Mouse (Mus musculus) embryonic fibroblast, embryonic 13.5 days (primary cell): ENCODE data around the gene Nudt2. TPM values are rescaled to one million over a fixed set of nuclear protein-coding genes. Genes with fewer than 3 reads are reported as not detected.

ENCODE experiments used
- H3K27ac ChIP-seq: 2 replicates; pipeline ENCODE4 v1.5.1; 2012; ENCODE audit warnings: low read length, control low read depth, inconsistent platforms; ENCODE audit not compliant: insufficient read depth
- H3K4me1 ChIP-seq: 2 replicates; pipeline ENCODE4 v1.6.1; 2011; ENCODE audit warnings: low read length; ENCODE audit not compliant: control insufficient read depth, insufficient read depth
- H3K4me3 ChIP-seq: 2 replicates; pipeline ENCODE4 v1.5.1; 2011; ENCODE audit warnings: mild to moderate bottlenecking, control low read depth, low read length; ENCODE audit not compliant: insufficient read depth
- CTCF ChIP-seq: IDR thresholded peaks from 2 replicates; pipeline ENCODE4 v1.5.1; 2011; ENCODE audit warnings: mild to moderate bottlenecking, control low read depth, low read length, moderate library complexity, borderline replicate concordance; ENCODE audit not compliant: insufficient read depth
- POLR2A ChIP-seq: IDR thresholded peaks from 2 replicates; pipeline ENCODE4 v1.6.1; 2011; ENCODE audit warnings: low read depth, mild to moderate bottlenecking, control low read depth, low read length, moderate library complexity
- polyA plus RNA-seq: library from polyadenylated mRNA; stranded (reverse); fragments of >200 nt; gene quantifications from 2 replicates; pipeline ENCODE4 v1.2.4, GENCODE M21; 2011; ENCODE audit warnings: low read depth; ENCODE audit not compliant: missing spikeins, insufficient read length

Gene Nudt2
- polyA plus RNA-seq, 1 experiment = 28.6 TPM

- Histone ChIP-seq H3K4me1 (no peaks in the 10 kb centered on the region), H3K4me3 (no peak overlapping the region), H3K27ac (no peak overlapping the region)
- no peak for TF ChIP-seq POLR2A
- no peak for TF ChIP-seq CTCF
Measured at GRCm38 (mm10) chr4:41470051-41470683, 5.2 kb downstream of the Nudt2 start.

- TF ChIP-seq POLR2A (no peak), CTCF (no peak)
- H3K27ac ChIP-seq = no peak overlapping the region
- no peaks in the 10 kb centered on the region for H3K4me1 ChIP-seq
- no peak overlapping the region for H3K4me3 ChIP-seq
Measured at GRCm38 (mm10) chr4:41470684-41471383, 5.9 kb downstream of the Nudt2 start.

DNA sequence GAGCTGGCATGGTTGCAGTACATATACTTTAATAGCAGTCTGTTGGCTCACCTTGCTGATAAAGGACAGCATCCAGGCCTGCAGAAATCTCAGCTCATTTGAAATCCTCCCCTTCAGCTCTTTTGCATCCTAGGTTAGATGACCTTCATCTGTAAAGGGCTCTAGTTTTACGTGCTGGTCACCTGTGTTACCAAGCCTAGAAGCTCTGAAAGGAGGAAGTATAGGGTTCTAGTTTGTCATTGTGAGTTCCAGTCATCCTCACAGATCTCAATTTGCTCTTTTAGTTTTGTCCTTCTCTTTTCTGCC lies 6.4 kb downstream of the Nudt2 start:
- TF ChIP-seq CTCF (no peak), POLR2A (no peak)
- Histone ChIP-seq H3K4me1 (no peaks in the 10 kb centered on the region), H3K27ac (no peak overlapping the region), H3K4me3 (no peak overlapping the region)

DNA sequence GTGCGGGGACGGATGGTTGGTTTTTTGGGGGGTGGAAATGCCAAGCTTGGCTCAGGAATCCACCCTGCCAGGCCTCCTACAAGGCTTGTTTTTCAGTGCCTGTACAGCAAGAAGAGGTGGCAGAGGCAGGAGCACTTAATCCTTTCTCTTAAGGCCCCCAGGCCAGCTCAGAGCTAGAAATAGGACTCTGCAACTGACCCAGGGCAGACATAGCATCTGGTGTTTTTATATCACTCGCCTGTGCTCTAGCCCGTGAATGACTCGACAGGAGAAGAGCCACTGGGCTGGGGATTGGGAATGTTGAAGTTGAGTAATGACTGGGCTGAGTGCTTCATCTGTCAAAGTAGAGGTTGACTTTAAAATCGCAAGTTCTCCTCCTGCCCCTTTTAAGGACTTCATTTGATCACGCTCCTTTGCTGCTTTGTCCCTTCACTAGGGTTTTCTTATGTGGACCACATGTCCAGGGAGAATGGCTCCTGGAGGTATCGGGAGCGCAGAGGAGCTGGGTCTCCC lies 12.8 kb downstream of the Nudt2 start:
- no peak for TF ChIP-seq CTCF
- no peak for TF ChIP-seq POLR2A
- H3K4me3 ChIP-seq = no peak overlapping the region

GRCm38 (mm10) chr4:41478751-41479455 lies 14.0 kb downstream of the Nudt2 start:
- no peak overlapping the region for H3K27ac ChIP-seq
- H3K4me3 ChIP-seq = no peak overlapping the region
- TF ChIP-seq POLR2A = no peak
- no peak for TF ChIP-seq CTCF
- H3K4me1 ChIP-seq = no peaks in the 10 kb centered on the region

More for the DNA sequence above, 12.8 kb downstream of the Nudt2 start:
- H3K4me1 ChIP-seq = no peaks in the 10 kb centered on the region
- H3K27ac ChIP-seq = no peak overlapping the region

GRCm38 (mm10) chr4:41479456-41479804 lies 14.5 kb downstream of the Nudt2 start:
- Histone ChIP-seq H3K4me3 (no peak overlapping the region), H3K27ac (no peak overlapping the region)
- TF ChIP-seq CTCF = no peak
- TF ChIP-seq POLR2A = no peak

DNA sequence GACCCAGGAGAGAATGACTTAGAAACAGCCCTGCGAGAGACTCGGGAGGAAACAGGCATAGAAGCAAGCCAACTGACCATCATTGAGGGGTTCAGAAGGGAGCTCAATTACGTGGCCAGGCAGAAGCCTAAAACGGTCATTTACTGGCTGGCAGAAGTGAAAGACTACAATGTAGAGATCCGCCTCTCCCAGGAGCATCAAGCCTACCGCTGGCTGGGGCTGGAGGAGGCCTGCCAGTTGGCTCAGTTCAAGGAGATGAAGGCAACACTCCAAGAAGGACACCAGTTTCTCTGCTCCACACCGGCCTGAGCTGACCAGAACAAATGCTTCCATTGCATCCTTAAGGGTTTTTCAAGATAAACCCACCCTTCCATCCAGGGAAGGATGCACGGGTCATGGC lies 15.3 kb downstream of the Nudt2 start:
- no peak overlapping the region for H3K4me3 ChIP-seq
- no peak for TF ChIP-seq CTCF
- TF ChIP-seq POLR2A = no peak
- H3K27ac ChIP-seq = no peak overlapping the region
- no peaks in the 10 kb centered on the region for H3K4me1 ChIP-seq

More at GRCm38 (mm10) chr4:41479456-41479804, 14.5 kb downstream of the Nudt2 start:
- H3K4me1 ChIP-seq = no peaks in the 10 kb centered on the region

GRCm38 (mm10) chr4:41481601-41482017 lies 16.7 kb downstream of the Nudt2 start:
- no peak overlapping the region for H3K4me3 ChIP-seq
- no peaks in the 10 kb centered on the region for H3K4me1 ChIP-seq
- H3K27ac ChIP-seq = no peak overlapping the region
- TF ChIP-seq POLR2A (no peak), CTCF (no peak)

DNA sequence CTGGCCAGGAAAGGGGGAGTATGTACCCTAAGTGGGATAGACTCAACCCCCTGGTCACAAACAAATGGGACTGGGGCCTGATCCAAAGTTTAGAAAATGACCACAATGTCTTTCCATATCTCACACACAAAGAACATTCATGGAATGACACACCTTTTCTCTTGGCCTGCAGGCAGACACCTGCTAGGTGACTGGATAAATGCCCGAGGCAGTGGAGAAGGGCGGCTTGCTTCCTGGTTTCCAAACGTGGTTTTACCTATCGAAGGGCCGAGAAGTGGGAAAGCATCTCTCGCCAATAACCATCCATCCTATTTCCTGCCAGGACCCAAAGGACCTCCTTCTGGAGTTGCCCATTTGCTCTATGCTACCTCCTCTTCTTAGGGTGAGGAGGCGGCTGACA lies 28.0 kb downstream of the Nudt2 start:
- Histone ChIP-seq H3K27ac (no peak overlapping the region), H3K4me3 (no peak overlapping the region), H3K4me1 (no peaks in the 10 kb centered on the region)
- no peak for TF ChIP-seq CTCF
- TF ChIP-seq POLR2A = no peak
